Mouse (Mus musculus): ENCODE measurements around the gene Grap2. TPM values are rescaled to one million over a fixed set of nuclear protein-coding genes. Genes with fewer than 3 reads are reported as not detected.
A peak's percentile ranks its signal among the peaks of the same experiment; 100 is the strongest.

The Grap2 gene
- polyA plus RNA-seq, 3 experiments from 2014 or later, result 27.9 to 51.6 (median 43.6) TPM

DNA sequence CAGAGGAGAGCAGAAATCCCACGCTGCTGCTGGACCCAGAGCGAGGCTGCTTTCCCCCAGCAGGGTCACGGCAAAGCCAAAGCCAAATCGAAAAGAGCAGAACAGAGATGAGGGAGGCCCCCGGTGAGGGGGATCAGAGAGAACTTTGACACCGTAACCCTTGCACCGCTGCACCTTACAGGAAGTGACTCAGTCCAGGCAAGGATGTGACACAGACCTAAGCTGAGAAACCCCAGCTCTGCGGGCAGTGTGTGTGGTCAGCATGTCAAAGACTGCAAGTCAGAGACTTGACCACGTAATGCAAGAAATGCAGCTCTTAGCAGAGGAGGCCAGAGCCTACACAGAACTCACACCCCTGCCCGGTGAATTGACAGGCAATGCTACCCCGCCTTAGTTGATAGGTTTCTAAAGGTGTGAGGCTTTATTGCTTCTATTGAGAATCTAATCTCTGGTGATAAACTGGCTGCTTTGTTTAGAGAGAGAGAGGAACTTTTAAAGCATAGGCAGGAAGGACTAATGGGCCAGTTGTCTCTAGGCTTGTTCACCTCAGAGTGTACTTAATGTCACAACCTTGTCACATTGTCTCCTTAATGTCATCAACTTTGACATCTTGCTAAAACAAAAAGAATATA is 66.8 kb downstream of the Grap2 start:
- peak; percentile 65 for ATAC-seq

DNA sequence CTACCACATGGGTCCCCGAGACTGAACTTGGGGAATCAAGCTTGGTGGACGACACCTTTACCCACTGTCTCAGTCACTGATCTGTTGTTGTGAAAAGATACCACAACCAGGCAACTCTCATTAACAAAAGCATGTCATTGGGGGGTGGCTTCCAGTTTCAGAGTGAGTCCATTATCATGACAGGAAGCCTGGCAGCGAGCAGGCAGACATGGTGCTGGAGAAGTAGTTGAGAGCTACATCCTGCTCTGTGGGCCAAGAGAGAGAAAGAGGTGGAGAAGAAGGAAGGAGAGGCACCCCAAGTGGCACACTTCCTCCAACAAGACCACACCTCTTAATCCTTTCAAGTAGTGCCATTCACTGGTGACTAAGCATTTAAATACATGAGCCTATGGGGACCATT is 67.5 kb downstream of the Grap2 start:
- ATAC-seq, result peak; percentile 55

DNA sequence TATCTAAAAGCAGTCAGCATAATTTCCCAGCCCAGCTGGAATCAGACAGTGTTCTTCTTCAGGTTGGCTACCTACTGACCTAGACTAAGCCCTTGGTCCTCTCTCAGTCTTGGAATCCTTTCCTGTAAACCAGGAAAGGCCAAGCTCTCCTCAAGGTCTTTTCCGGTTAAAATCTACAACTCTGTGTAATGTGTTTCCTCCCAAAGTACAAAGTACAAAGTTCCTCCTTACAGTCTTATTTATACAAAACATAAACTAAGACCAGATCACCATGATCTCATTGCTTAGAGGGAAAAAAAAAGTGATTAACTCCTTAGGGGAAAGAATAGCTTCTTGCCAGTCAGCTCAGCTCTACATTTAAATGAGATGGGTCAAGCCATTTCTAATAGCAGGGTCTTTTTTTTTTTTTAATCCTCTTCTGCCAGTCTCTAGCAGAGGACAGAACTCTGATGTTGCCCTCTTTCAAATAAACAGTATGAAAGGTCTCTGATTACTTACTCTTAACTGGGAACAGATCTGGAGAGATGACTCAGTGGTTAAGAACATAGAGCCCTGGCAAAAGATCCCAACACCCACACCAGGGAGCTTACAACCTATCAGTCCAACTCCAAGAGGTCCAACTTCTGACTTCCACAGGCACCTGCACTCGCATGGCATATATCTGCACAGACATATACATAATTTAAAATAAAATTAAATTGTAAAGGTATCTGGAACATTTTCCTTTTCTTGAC is 69.5 kb downstream of the Grap2 start:
- ATAC-seq, result no peak

DNA sequence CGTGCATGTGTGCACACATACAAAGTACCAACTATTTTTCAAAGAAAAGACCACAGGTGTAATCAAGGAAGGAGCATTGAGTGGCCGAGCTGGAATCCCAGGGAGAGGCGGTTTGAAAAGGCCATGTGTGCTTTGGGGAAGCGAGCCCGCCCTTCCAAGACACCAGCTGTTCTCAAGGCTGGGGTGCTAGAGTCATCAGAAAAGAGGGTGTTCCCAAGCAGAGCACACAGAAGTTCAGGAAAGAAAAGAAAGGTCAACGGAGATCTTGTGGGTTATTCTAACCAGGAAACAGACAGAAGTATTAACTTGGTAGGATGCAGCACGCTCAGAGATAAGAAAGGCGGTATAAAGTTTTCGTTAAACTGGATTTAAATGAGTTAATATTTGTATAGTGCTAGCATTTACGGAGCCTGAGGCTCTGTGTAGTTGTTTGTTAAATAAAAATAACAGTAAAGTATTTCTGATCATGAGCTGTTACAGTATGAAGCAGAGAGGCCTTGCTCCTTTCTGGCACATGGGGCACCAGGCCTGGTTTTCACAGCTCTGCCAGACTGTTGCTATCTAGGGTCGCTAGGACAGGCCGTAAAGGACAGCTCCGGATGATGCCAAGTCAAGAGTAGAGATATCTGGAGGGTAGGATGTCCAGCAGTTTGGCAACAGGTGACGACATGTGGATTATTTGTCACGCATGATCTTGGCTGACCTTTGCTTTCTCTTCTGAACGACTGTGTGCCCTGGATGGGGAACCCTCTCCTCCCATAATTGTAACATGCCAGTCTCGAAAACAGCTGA is 72.8 kb downstream of the Grap2 start:
- ATAC-seq, result no peak

DNA sequence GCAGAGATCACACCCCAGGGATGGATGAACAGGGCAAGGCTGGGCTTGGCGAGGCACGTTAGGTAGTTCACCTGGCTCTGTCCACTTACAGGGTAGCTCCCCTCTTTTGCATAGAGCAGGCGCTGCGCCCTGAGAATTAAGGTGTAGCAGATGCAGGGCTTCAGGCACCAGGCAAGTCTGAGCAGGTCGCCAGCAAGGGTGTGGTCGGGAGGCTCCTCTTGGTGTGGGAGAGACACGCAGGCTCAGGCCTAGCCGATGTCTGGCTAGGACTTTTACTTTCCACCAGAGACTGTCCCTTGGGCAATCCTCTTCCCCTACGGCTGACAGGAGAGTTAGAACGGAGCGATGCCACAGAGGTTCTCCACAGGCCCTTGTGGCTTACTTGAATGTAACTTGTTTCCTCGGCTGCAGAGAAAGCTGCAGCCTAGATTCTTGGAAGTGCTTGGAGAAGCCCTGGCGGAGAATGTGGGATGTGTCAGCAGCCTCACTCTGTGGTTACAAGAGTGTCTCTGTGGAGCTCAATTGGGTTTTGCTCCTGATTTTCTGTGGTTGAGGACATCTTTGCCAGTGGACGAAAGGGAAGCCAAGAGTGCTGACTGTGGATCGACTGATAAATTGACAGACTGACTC is 76.7 kb downstream of the Grap2 start:
- no peak for ATAC-seq

DNA sequence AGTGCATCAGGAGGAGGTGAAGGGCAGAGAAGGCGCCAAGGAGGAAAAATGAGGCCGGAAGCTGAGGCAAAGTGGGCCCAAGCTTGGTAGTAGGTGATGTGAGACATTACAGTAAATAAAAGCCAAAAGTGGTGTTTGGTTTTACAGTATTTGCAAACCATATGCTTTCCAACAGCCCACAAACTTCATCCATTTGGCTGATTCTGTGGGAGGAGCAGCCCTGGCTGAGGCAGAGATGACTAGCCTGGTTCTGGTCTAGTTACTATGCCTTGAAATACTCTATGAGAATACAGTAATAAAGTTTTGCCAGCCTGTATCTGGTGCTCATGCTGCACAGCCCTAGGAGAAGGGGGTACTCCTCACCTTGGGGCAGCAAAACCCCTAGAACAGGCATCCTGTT is 78.0 kb downstream of the Grap2 start:
- ATAC-seq, result no peak

DNA sequence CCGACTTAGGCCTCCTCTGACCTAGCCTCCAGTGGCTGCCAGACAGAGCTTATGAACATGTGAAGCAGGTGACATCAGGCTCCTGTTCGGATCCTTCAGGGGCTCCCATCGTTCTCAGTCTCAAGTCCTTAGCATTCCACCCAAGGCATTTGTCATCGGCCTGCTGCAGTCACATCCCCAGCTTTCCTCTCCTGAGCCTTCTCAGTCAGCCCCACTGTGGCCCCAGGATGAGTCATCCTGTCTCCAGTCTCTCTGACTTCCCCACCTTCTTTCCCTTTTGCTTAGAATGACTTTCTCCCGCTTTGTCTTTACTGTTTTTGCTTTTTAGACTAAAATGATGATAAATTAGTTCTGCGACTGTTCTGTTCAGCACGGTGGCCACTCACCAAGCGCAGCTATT is 81.5 kb downstream of the Grap2 start:
- ATAC-seq, result peak; percentile 23

DNA sequence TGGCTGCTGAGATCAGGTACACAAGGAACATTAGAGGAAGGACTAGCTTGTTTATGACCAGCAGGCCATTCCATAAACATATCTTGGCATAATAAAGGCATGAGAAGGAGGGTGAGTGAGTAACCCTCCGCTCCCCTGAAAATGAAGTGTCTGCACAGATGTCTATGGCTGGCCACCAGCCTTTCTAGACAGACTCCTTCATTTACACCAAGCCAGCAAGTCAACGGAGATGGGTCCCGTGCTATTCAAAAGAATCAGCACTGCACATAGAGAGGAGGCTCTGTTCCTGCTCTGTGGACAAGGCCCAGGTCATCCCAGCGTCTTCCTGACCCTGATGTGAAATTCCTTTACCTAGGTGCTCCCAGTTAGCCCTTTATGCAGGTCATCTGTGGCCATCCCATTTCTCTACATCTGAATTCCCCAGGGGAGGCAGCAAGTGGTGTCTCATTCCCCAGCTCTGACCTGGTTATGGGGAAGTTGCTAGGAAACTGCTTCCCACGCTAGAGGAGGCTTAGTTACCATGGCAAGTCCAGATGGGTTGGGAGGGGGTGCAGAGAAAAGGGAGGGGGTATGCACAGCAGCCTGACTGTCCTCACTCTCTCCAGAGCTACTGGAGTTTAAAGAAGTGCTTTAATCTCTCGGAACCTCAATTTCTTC is 86.5 kb downstream of the Grap2 start:
- no peak for ATAC-seq

DNA sequence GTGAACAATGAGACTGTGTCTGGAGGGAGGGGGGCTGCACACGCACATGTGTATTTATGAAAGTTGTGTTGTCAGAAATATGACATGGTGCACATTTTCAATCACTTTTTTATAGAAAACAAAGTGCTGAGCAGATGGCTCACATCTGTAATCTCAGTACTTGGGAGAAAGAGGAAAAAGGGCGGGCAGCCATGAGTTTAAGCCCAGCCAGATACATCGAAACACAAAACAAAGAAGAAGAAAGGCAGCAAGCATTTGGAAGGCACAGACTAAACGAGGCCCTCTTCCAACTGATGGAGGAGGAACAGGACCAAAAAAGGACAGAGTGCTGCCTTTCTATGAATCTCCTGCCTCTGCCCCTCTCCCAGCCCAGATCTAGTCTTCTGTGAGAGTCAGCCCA is 88.6 kb downstream of the Grap2 start:
- ATAC-seq, result no peak

DNA sequence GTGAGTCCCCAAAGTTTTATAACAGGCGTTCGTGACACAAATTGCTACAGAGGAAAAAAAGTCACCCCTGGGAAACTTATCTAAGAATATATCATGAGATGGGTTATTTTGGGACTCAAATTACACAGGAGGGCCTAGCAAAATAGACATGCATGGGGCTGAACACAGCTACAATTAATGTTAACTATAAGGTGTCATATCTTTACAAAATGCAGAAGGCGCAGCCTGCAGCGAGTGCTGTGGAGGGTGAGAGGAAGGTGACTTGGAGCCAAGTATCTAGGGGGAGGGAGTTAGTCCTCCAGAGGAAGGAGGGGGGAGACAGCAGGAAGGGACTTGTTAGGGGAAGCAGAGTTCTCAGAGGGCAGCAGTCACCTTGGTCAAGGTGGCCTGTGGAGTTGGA is 92.0 kb downstream of the Grap2 start:
- ATAC-seq, result no peak

DNA sequence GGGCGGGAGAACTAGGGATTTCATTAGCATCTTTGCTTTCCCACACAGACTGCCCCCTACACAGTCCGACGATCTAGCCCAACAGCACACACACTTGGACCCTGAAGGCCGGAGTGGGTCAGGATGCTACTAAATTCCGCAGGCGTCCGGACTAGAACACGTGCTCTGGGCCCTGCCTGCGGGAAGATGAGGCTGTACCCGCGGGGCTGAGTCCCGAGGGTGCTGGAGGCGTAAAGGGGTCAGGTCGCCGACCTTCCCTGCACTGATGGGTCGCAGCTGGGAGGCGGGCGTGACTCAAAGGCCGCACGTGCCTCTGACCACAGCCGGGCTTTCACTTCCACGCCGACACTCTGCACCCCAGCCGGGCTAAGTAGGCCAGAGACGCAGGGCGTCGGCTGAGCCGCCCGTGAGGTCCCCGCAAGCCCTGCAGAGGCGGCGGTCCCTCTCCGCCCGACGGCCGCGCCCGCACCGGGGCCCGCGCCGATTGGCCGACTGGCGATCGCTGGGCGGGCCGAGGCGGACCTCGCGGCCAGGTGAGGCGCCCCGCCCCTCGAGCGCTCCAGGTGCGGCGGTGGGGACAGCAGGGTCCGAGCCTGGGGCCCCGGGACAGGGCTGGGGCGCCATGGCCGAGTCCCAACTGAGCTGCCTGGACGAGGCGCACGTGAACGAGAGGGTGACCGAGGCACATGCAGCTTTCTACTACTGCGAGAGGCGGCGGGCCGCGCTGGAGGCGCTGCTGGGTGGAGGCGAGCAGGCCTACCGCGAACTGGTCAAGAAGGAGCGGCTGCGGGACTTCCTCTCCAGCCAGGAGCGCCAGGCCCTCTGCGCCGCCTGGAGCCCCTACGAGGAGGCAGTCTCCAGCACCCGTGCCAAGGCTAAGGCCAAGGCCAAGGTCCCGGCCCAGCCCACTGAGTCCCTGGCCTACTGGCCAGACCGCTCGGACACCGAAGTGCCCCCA is 99.2 kb downstream of the Grap2 start, which contains the start of gene Fam83f:
Gene Fam83f (plus strand): TSS at position 553 of the 958 bp plus-strand sequence.
- no peak for ATAC-seq

DNA sequence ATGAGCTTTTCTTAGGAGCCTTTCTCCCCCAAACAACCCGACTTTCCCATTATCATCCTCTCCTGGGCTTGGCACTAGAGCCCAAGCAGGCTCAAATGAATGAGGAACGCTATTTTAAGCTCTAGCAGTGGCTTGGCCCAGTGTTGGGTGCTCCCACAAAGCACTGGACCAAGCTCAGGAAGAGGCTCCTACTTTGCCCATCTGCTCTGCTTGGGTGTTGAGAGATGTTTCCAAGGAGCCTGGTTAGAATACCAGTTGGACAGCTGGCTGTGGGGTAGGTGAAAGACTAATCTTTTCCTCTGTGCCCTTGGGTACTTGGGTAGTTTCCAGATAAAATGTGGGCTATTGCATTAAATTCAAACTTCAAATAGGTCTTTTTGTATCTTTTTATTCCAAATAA is 100.4 kb downstream of the Grap2 start:
- ATAC-seq, result no peak

DNA sequence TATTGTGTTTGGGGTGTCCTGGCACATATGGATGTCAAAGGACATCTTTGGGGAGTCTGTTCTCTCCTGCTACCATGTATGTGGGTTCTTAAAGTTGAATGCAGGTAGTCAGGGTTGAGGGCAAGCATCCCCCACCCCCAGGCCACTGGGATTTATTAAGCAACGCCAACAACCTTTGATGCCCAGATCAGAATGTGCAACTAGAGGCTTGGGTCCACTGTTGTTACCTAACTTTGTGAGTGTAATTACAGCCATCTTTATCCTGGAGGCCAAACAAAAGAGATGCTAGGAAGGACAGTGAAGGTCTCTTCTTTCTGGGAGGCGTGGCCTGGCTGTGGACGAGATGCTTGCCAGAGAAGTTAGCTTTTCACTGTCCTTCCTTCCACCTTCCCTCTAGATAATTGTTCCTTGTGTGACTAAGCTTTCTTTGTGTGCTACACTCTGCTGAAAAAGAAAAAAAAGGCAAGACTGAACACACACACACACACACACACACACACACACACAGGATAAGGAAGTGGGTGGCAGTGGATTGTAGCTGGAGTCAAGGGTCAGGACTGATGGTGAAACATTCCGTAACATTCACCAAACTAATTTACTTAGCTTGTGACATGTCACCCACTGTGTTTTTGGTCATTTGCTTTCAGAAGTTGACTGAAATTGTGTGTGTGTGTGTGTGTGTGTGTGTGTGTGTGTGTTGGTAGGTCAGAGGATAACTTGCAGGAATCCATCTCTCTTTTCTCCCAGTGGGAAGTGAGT is 101.1 kb downstream of the Grap2 start:
- no peak for ATAC-seq

DNA sequence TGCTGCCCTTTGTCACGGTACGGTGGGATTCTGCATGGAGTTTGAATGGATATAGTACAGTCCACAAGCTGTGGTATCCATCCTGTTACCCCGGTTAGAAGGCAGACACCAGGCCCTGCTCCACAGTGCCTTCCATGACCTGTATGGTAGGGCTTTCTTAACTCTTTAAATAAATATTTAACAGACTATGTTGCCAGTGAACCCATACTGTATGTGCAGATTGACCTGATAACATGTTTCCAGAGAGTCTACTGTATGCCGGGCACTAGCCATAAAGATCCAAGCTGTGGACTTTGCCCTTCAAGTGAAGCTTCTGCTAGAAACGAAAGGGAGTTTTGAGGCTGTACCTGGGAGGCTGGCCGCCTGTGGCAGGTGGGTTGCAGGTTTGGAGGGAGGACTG is 102.3 kb downstream of the Grap2 start:
- ATAC-seq, result no peak

DNA sequence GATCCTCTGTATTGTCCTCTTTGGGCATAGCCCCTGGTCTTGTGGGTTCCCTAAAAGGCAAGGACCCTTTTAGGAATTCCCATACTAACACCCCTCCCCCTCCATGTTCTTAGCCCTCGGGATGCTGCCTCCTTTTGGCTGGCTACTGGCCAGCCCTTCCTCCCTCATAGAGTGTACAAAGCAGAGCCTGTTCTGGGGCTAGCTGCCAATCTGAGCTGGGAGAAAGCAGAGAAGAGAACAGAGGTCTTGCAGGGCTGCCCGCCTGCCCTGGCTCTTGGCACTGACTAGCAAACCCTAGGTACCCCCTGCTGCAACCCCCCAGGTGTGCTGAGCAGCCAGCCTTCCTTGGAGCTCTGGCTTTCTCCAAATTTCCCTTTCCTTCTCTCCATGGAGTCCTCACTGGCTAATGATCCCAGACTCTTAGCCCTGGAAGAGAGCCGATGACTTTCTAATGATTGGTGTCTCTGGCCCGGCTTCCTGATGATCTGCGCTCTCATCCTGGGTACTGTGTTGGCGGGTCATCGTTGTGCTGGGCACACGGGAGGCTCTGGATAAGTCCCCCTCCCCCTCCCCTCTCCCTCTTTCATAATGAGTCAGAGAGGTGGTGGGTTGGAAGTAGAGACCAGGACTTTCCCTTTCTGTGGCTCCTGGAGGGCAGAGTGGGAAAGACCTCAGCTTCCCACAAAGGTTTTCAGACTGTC is 107.3 kb downstream of the Grap2 start:
- no peak for ATAC-seq

DNA sequence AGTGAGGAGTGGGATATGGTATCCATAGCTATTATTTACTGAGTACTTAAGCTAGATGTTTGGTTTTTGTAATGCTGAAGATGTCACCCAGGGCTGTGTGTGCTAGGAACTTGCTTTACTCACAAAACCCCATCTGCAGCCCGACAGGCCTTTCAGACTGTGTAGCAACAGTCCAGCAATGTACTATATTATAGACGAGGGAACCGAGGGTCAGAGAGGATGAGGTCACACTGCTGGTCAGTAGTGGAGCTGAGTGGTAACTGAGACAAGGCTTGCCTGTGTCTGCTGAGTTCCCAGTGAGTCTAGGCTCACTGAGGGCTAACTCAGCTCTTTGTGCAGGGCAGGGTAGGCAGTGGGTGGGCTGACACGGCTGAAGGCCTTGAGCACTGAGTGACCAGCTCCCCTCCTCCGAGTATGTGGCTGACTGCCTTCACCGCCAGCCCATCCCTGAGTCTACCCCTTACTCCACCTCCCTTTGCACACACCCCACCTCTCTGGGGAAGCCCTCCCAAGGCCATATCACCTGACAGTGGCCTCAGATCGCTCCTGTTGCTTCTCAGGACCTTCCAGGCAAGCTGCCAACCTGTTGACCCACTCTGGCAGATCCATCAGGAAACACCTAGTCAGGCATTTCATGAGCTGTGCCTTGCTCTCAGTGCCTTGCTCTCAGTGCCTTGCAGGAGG is 108.1 kb downstream of the Grap2 start:
- ATAC-seq, result no peak

DNA sequence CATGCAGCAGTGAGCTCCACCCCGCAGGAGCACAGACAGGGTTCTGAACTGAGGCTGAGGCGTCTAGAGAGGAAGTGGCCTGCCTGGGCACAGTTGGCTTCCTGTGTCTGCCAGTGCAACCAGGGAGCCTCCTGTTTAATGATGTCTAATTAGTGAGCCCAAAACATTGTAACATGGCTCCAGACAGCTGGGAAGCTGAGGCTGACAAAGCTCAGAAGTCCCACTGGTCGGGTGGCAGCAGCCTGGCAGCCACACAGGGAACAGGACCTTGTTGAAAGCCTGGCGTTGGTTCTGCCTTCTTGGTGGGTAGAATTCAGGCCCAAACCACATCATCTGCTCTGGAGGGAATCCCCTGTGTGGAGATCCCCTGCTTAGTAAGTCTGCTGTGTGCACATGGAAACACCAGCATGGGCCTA is 109.1 kb downstream of the Grap2 start:
- peak; percentile 95 for ATAC-seq

DNA sequence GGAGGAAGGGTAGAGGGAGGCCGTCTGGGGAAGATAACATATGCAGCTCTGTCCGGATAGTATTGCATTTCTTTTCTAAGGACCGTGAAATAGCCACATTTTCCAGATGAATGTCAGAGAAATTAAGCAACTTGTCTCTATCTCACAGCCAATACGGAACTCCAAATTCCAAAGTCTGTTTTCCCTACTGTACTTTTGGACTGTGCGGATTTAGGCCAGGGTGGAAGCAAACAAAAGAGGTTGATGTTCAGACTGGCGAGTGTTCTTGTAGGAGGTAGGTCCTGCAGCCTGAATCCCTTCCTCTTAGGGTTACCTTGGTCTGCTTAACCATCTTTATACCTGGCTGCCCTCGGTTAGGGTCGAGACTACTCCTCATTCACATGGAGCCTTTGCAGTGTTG is 109.9 kb downstream of the Grap2 start:
- ATAC-seq, result no peak

DNA sequence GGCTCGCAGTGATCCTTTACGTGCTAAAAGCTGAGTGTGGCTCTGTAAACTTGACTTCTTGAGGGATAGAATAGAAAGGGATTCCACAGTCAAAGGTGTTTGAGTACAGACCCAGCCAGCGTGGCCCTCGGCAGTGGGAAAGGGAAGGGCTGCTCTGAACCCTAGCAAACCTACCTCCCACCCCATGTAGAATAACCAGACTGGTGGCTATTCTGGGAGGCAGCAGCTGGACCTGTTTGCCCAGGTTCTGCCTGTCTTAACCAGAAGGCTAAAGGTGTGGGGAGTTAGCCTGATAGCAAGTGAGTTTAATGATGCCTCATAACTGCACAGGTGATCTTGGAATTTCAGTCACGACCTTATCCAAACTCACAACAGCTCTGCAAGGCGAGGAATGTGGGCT is 110.8 kb downstream of the Grap2 start:
- no peak for ATAC-seq

Measured in inflammation-experienced regulatory T-cells, adult 6 months (primary cell).